ENCODE assay signal across 1 mouse cellular context in the genomic region with DNA sequence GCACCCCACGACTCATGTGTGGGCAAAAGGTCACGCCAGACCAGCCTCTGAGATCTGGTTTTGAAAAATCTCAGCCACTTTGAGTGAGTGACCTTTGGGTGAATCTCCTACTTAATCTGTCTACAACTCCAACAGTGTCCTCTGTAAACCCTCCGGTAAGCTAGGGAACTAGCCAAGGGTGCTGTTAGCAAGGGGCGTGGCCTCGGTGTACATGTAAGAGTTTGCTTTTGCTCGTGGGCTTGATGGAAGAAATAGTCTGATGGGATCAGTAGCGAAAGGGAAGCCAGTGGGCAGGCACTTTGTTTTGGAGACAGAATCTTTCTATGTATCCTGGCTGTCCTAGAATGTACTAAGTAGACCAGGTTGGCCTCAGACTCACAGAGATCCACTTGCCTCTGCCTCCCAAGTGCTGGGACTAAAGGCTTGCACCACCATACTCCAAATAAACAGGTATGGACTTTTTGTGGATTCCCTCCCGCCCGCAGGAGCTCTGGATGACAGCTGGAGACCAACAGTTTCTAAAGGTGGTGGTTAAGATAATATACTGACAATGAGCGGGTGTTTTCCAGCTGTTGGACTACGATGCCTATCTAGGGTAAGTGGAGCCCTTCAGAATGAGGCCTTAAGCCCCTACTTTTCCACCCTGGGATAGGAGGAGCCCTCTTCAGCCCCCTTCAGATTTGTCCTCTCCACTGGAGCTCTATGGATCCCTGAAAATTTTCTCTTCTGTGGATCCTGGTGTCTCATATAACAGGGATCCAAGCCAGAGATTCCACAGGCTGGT.
TF ChIP-seq lines count a peak whose summit lies in the region.

No protein-coding gene starts in this region.

TF ChIP-seq in CH12.LX, 34 proteins besides CTCF, POLR2A, EP300 and RAD21:
- TF ChIP-seq ZNF384 (IDR thresholded peaks at IDR 0.05; ENCODE audit: low read depth, low read length) (no peak), NELFE (IDR thresholded peaks at IDR 0.05; ENCODE audit: low read depth, low read length) (no peak), CHD2 (IDR thresholded peaks at IDR 0.05; ENCODE audit: low read length) (peak; percentile 4; the same call in 1 of the 2 replicates), BHLHE40 (IDR thresholded peaks at IDR 0.05; ENCODE audit: low read depth, low read length) (peak; percentile 8; the same call in 1 of the 2 replicates)
